Mouse (Mus musculus): ENCODE results near the gene Fbn1. TPM values are rescaled to one million over a fixed set of nuclear protein-coding genes. Genes with fewer than 3 reads are reported as not detected.

Fbn1 gene
- polyA plus RNA-seq, 1 experiment = 6.5 TPM

GRCm38 (mm10) chr2:125298841-125299240, 209.0 kb downstream of the Fbn1 start:
- WGBS = 95% methylated on average over 1 of the region's 1 CpGs
- DNase-seq = no peak
- no peak for TF ChIP-seq POLR2A (IDR thresholded peaks at IDR 0.05; ENCODE audit: low read depth, low read length)
- TF ChIP-seq CTCF (conservative IDR thresholded peaks at IDR 0.05; ENCODE audit: insufficient read depth, insufficient read length, low read depth, low read length) = no peak

GRCm38 (mm10) chr2:125295526-125295925, 212.3 kb downstream of the Fbn1 start:
- DNase-seq = no peak
- Histone ChIP-seq H3K36me3 (ENCODE audit: control insufficient read depth, insufficient read depth, low read length) (no peaks in the 10 kb centered on the region), H3K4me1 (ENCODE audit: control insufficient read depth, insufficient read depth, low read length) (no peaks in the 10 kb centered on the region), H3K27ac (ENCODE audit: insufficient read depth, low read depth, low read length) (no peak overlapping the region), H3K27me3 (replicated peaks; ENCODE audit: control insufficient read depth, insufficient read depth, low read length) (no peaks in the 10 kb centered on the region), H3K4me3 (ENCODE audit: insufficient read depth, low read depth, low read length) (no peak overlapping the region)
- TF ChIP-seq POLR2A (IDR thresholded peaks at IDR 0.05; ENCODE audit: low read depth, low read length) = no peak
- no peak for TF ChIP-seq CTCF (conservative IDR thresholded peaks at IDR 0.05; ENCODE audit: insufficient read depth, insufficient read length, low read depth, low read length)
- 80% methylated on average over 3 of the region's 3 CpGs for WGBS

More at GRCm38 (mm10) chr2:125298841-125299240, 209.0 kb downstream of the Fbn1 start:
- Histone ChIP-seq H3K4me3 (ENCODE audit: insufficient read depth, low read depth, low read length) (no peak overlapping the region), H3K27me3 (replicated peaks; ENCODE audit: control insufficient read depth, insufficient read depth, low read length) (no peaks in the 10 kb centered on the region), H3K4me1 (ENCODE audit: control insufficient read depth, insufficient read depth, low read length) (no peaks in the 10 kb centered on the region), H3K36me3 (ENCODE audit: control insufficient read depth, insufficient read depth, low read length) (no peaks in the 10 kb centered on the region), H3K27ac (ENCODE audit: insufficient read depth, low read depth, low read length) (no peak overlapping the region)

GRCm38 (mm10) chr2:125293969-125294491, 213.8 kb downstream of the Fbn1 start:
- no peak overlapping the region for H3K27ac ChIP-seq (ENCODE audit: insufficient read depth, low read depth, low read length)
- no peak overlapping the region for H3K4me3 ChIP-seq (ENCODE audit: insufficient read depth, low read depth, low read length)
- no peaks in the 10 kb centered on the region for H3K27me3 ChIP-seq (replicated peaks; ENCODE audit: control insufficient read depth, insufficient read depth, low read length)
- H3K4me1 ChIP-seq (ENCODE audit: control insufficient read depth, insufficient read depth, low read length) = no peaks in the 10 kb centered on the region
- WGBS = 81% methylated on average over 5 of the region's 5 CpGs
- H3K36me3 ChIP-seq (ENCODE audit: control insufficient read depth, insufficient read depth, low read length) = no peaks in the 10 kb centered on the region
- TF ChIP-seq CTCF (conservative IDR thresholded peaks at IDR 0.05; ENCODE audit: insufficient read depth, insufficient read length, low read depth, low read length) (no peak), POLR2A (IDR thresholded peaks at IDR 0.05; ENCODE audit: low read depth, low read length) (no peak)
- no peak for DNase-seq

DNA sequence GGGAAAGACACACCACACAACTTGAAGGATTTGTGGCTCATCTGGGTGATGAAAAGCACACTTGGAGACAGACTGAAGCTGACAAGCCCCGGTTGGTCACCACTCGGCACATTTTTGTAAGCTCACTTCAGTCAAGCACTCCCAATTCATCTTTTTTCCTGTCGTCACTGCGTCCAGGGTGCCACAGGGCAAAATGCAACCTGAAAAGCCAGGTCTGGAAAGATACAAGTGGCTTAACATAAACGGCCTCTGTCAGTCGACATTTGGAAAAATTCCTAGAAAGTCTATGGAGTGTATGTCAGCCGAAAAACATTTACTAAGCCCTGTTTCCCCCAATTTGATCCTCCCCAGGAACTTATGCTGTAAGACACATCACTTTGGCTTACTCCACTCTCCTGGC, 215.2 kb downstream of the Fbn1 start:
- no peaks in the 10 kb centered on the region for H3K36me3 ChIP-seq (ENCODE audit: control insufficient read depth, insufficient read depth, low read length)
- TF ChIP-seq CTCF (conservative IDR thresholded peaks at IDR 0.05; ENCODE audit: insufficient read depth, insufficient read length, low read depth, low read length) = no peak
- no peak for TF ChIP-seq POLR2A (IDR thresholded peaks at IDR 0.05; ENCODE audit: low read depth, low read length)
- DNase-seq = no peak
- H3K27me3 ChIP-seq (replicated peaks; ENCODE audit: control insufficient read depth, insufficient read depth, low read length) = no peaks in the 10 kb centered on the region
- no peak overlapping the region for H3K4me3 ChIP-seq (ENCODE audit: insufficient read depth, low read depth, low read length)
- no peak overlapping the region for H3K27ac ChIP-seq (ENCODE audit: insufficient read depth, low read depth, low read length)
- 77% methylated on average over 7 of the region's 7 CpGs for WGBS
- H3K4me1 ChIP-seq (ENCODE audit: control insufficient read depth, insufficient read depth, low read length) = no peaks in the 10 kb centered on the region

DNA sequence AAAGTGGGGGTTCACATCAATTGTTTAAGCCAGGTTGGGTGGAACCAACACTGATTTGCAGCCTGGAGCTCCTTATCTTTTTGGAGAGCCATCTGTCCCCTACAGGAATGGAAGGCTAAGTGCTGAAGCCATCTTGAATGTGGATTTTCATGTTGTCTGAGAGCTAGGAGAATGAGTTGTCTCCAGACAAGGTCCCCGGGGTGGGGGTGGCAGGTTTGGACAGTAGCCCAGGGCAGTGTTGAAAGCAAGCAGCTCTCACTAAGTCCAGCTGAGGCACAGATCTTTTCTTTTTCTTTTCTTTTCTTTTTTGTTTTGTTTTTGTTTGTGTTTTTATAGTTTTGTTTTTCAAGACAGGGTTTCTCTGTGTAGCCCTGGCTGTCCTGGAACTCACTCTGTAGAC, 216.7 kb downstream of the Fbn1 start:
- WGBS = 82% methylated on average over 1 of the region's 1 CpGs
- H3K4me3 ChIP-seq (ENCODE audit: insufficient read depth, low read depth, low read length) = no peak overlapping the region
- no peaks in the 10 kb centered on the region for H3K4me1 ChIP-seq (ENCODE audit: control insufficient read depth, insufficient read depth, low read length)
- no peaks in the 10 kb centered on the region for H3K27me3 ChIP-seq (replicated peaks; ENCODE audit: control insufficient read depth, insufficient read depth, low read length)
- no peak overlapping the region for H3K27ac ChIP-seq (ENCODE audit: insufficient read depth, low read depth, low read length)
- no peak for DNase-seq
- TF ChIP-seq CTCF (conservative IDR thresholded peaks at IDR 0.05; ENCODE audit: insufficient read depth, insufficient read length, low read depth, low read length) = no peak
- no peak for TF ChIP-seq POLR2A (IDR thresholded peaks at IDR 0.05; ENCODE audit: low read depth, low read length)
- H3K36me3 ChIP-seq (ENCODE audit: control insufficient read depth, insufficient read depth, low read length) = no peaks in the 10 kb centered on the region

DNA sequence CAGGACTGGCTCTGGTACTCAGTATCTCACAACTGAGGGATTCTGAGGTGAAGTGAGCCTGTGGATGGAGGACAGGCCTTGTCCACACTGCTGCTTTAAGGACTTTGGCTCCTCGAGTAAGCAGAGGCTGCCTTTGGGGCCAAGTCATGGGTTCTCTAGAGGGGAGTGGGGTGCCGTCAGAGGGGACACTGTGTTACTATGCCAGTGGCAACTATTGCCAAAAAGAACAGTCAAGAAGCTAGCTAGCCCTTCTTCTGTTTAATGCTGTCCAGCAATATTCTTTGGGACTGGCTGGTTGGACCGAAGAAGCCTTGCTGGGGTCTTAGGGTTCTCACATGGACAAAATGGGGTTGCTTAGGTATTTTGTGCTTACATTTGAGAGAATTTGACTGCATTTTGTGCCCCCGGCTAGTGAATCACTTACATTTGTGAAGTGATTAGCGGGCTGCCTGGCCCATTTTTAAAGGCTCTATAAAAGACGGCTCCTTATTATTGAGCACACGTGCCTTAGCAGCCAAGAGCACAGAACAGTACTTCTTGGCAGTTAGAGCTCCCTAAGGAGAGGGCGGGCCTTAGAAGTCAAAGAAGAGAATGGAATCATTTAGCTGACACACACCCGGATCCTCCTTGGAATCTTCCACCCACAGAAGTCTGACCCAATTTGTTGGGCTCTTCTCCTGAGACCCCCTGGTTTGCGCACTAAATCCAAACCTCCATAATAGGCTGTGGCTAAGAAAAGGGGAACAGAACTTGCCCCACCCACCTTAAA, 217.4 kb downstream of the Fbn1 start:
- Histone ChIP-seq H3K36me3 (ENCODE audit: control insufficient read depth, insufficient read depth, low read length) (no peaks in the 10 kb centered on the region), H3K4me3 (ENCODE audit: insufficient read depth, low read depth, low read length) (no peak overlapping the region), H3K4me1 (ENCODE audit: control insufficient read depth, insufficient read depth, low read length) (no peaks in the 10 kb centered on the region), H3K27me3 (replicated peaks; ENCODE audit: control insufficient read depth, insufficient read depth, low read length) (no peaks in the 10 kb centered on the region), H3K27ac (ENCODE audit: insufficient read depth, low read depth, low read length) (no peak overlapping the region)
- WGBS = 78% methylated on average over 10 of the region's 10 CpGs
- TF ChIP-seq CTCF (conservative IDR thresholded peaks at IDR 0.05; ENCODE audit: insufficient read depth, insufficient read length, low read depth, low read length) (no peak), POLR2A (IDR thresholded peaks at IDR 0.05; ENCODE audit: low read depth, low read length) (no peak)
- no peak for DNase-seq

GRCm38 (mm10) chr2:125285777-125286176, 222.0 kb downstream of the Fbn1 start:
- 86% methylated on average over 4 of the region's 4 CpGs for WGBS
- TF ChIP-seq CTCF (conservative IDR thresholded peaks at IDR 0.05; ENCODE audit: insufficient read depth, insufficient read length, low read depth, low read length) = no peak
- no peak for TF ChIP-seq POLR2A (IDR thresholded peaks at IDR 0.05; ENCODE audit: low read depth, low read length)
- DNase-seq = no peak
- H3K4me3 ChIP-seq (ENCODE audit: insufficient read depth, low read depth, low read length) = no peak overlapping the region
- no peaks in the 10 kb centered on the region for H3K27me3 ChIP-seq (replicated peaks; ENCODE audit: control insufficient read depth, insufficient read depth, low read length)
- peaks cover 4% of the 10 kb centered on the region; the same call in 1 of the 2 replicates for H3K4me1 ChIP-seq (ENCODE audit: control insufficient read depth, insufficient read depth, low read length)
- no peak overlapping the region for H3K27ac ChIP-seq (ENCODE audit: insufficient read depth, low read depth, low read length)
- no peaks in the 10 kb centered on the region for H3K36me3 ChIP-seq (ENCODE audit: control insufficient read depth, insufficient read depth, low read length)
